Mouse (Mus musculus): Measurements from ENCODE around the gene Mpv17. TPM values are rescaled to one million over a fixed set of nuclear protein-coding genes. Genes with fewer than 3 reads are reported as not detected.
A peak's percentile ranks its signal among the peaks of the same experiment; 100 is the strongest.

Mpv17 gene
- polyA plus RNA-seq, 3 experiments from 2014 or later: 40.8 to 67.2 (median 64.2) TPM

GRCm38 (mm10) chr5:31181183-31181770 is 27.2 kb upstream of the Mpv17 start:
- ATAC-seq: no peak

GRCm38 (mm10) chr5:31179766-31180630 is 25.9 kb upstream of the Mpv17 start, which contains the start of the genes Gm29609 and Gtf3c2:
TSS of gene Gm29609 (minus strand) at chr5:31179911.
TSS of gene Gtf3c2 (minus strand) at chr5:31180144.
- peak; percentile 94 for ATAC-seq

- ATAC-seq: peak; percentile 20
These were observed 25.3 kb upstream of the Mpv17 start for GRCm38 (mm10) chr5:31179301-31179765.

- no peak for ATAC-seq
These were observed 14.6 kb upstream of the Mpv17 start for GRCm38 (mm10) chr5:31168630-31169029.

GRCm38 (mm10) chr5:31164878-31165277 is 10.8 kb upstream of the Mpv17 start:
- no peak for ATAC-seq

GRCm38 (mm10) chr5:31162462-31162861 is 8.4 kb upstream of the Mpv17 start:
- no peak for ATAC-seq

GRCm38 (mm10) chr5:31153516-31154151 is 417 bp downstream of the Mpv17 start:
- ATAC-seq: no peak

GRCm38 (mm10) chr5:31151746-31152145 is 2.3 kb downstream of the Mpv17 start:
- ATAC-seq: no peak

GRCm38 (mm10) chr5:31149781-31150180 is 4.3 kb downstream of the Mpv17 start:
- no peak for ATAC-seq

- ATAC-seq: no peak
These were observed 15.1 kb downstream of the Mpv17 start for GRCm38 (mm10) chr5:31138968-31139425.

GRCm38 (mm10) chr5:31138241-31138967 is 15.6 kb downstream of the Mpv17 start, which contains the start of gene Ucn:
TSS of gene Ucn (minus strand) at chr5:31138829.
- no peak for ATAC-seq

GRCm38 (mm10) chr5:31137658-31138057 is 16.4 kb downstream of the Mpv17 start:
- ATAC-seq: no peak

GRCm38 (mm10) chr5:31136730-31137424 is 17.2 kb downstream of the Mpv17 start:
- no peak for ATAC-seq

- no peak for ATAC-seq
These were observed 28.0 kb downstream of the Mpv17 start for GRCm38 (mm10) chr5:31126050-31126449.

- no peak for ATAC-seq
These were observed 30.6 kb downstream of the Mpv17 start for GRCm38 (mm10) chr5:31123481-31123880.

GRCm38 (mm10) chr5:31121111-31121510 is 32.9 kb downstream of the Mpv17 start:
- ATAC-seq: no peak

- ATAC-seq: no peak
These were observed 37.1 kb downstream of the Mpv17 start for GRCm38 (mm10) chr5:31116912-31117311.

- ATAC-seq: no peak
These were observed 37.7 kb downstream of the Mpv17 start, which contains the start of gene Trim54 for GRCm38 (mm10) chr5:31116354-31116753. TSS of gene Trim54 (plus strand) at chr5:31116712.

GRCm38 (mm10) chr5:31110781-31111180 is 43.3 kb downstream of the Mpv17 start:
- no peak for ATAC-seq

- ATAC-seq: no peak
These were observed 46.0 kb downstream of the Mpv17 start, which contains the start of gene Slc30a3 for GRCm38 (mm10) chr5:31108000-31108490. TSS of gene Slc30a3 (minus strand) at chr5:31108237.

- no peak for ATAC-seq
These were observed 48.2 kb downstream of the Mpv17 start, which contains the start of gene Dnajc5g for GRCm38 (mm10) chr5:31105814-31106335. TSS of gene Dnajc5g (plus strand) at chr5:31106285.
